In genomic region chr4:87708981-87709645, GRCm38 (mm10) we compare ENCODE assay signal across 19 mouse cellular contexts.
A peak's percentile ranks its signal among the peaks of the same experiment; 100 is the strongest.
DNase-seq lines count a peak whose midpoint lies in the region; ATAC-seq and TF ChIP-seq lines count a peak whose summit lies in the region.
"Had no signal": no experiment of that assay in that cellular context is flagged by ENCODE, and none has a peak within 500 bp of the region (broad histone marks: within the 10 kb centered on the region; RNA-seq: fewer than 3 reads in every experiment).

No protein-coding gene starts in this region.

- no peaks in the 10 kb centered on the region for H3K36me3 ChIP-seq in hindbrain, embryonic 10.5 days
- H3K36me3 ChIP-seq in hindbrain, postnatal 0 days (ENCODE audit: insufficient read depth, low read length): no peaks in the 10 kb centered on the region
- H3K36me3 ChIP-seq in forebrain, embryonic 14.5 days (ENCODE audit: control insufficient read depth, insufficient read depth, low read length): no peaks in the 10 kb centered on the region
- no peaks in the 10 kb centered on the region for H3K36me3 ChIP-seq in forebrain, postnatal 0 days (ENCODE audit: insufficient read depth)
- H3K36me3 ChIP-seq: embryonic facial prominence, embryonic 12.5 days; limb, embryonic 10.5 days had no signal

- H3K9me3 ChIP-seq in hindbrain, embryonic 10.5 days: 0 out of 2 replicates have a peak, but pooled peaks cover 6% of the 10 kb centered on the region
- no peaks in the 10 kb centered on the region for H3K9me3 ChIP-seq in hindbrain, postnatal 0 days (ENCODE audit: low read length)
- H3K9me3 ChIP-seq in forebrain, embryonic 14.5 days (replicated peaks; ENCODE audit: control insufficient read depth, low read length): no peaks in the 10 kb centered on the region
- H3K9me3 ChIP-seq in forebrain, postnatal 0 days (ENCODE audit: low read length): no peaks in the 10 kb centered on the region
- H3K9me3 ChIP-seq: embryonic facial prominence, embryonic 12.5 days; limb, embryonic 10.5 days; megakaryocyte, embryonic 14.5 days had no signal

- no peak overlapping the region for H3K4me3 ChIP-seq in hindbrain, embryonic 10.5 days
- H3K4me3 ChIP-seq in hindbrain, postnatal 0 days (ENCODE audit: low read length): no peak overlapping the region
- no peak overlapping the region for H3K4me3 ChIP-seq in forebrain, embryonic 14.5 days (ENCODE audit: low read depth, low read length)
- no peak overlapping the region for H3K4me3 ChIP-seq in forebrain, postnatal 0 days (ENCODE audit: low read depth, low read length)
- H3K4me3 ChIP-seq: embryonic facial prominence, embryonic 12.5 days; erythroblast, embryonic 14.5 days; heart, adult 2 months; limb, embryonic 10.5 days; megakaryocyte, embryonic 14.5 days had no signal

- H3K27ac ChIP-seq in hindbrain, embryonic 10.5 days: peak overlapping the region; percentile 6; the same call in 1 of the 2 replicates
- H3K27ac ChIP-seq in hindbrain, postnatal 0 days: no peak overlapping the region
- H3K27ac ChIP-seq in forebrain, embryonic 14.5 days (ENCODE audit: low read depth, low read length): no peak overlapping the region
- no peak overlapping the region for H3K27ac ChIP-seq in forebrain, postnatal 0 days (ENCODE audit: low read depth, low read length)
- H3K27ac ChIP-seq: embryonic facial prominence, embryonic 12.5 days; heart, adult 2 months; limb, embryonic 10.5 days had no signal

- DNase-seq in hindbrain, embryonic 10.5 days (ENCODE audit: low spot score): no peak
- no peak for DNase-seq in hindbrain, postnatal 0 days (ENCODE audit: low spot score)
- DNase-seq in left cerebral cortex, postnatal 14 days (ENCODE audit: low spot score in 2 of 2): peak; percentile 13 to 21
- DNase-seq in left cerebral cortex, postnatal 36 days (ENCODE audit: low spot score in 2 of 2): no peak
- DNase-seq in forebrain, embryonic 14.5 days (ENCODE audit: low spot score): peak; percentile 40
- no peak for DNase-seq in forebrain, postnatal 0 days
- DNase-seq in gastrocnemius, postnatal 14 days: no peak
- DNase-seq: cerebellum, adult 9-10 months; heart, adult 2 months; heart, postnatal 4 days; kidney, postnatal 10 days; liver, postnatal 0 days; right cerebral cortex, postnatal 14 days; spleen, adult 18-20 months; thymus, postnatal 25 days had no signal

- no peak for TF ChIP-seq CTCF in hindbrain, postnatal 0 days (IDR thresholded peaks at IDR 0.05; ENCODE audit: low read depth)
- TF ChIP-seq CTCF in forebrain, postnatal 0 days (IDR thresholded peaks at IDR 0.05; ENCODE audit: low read depth): no peak

- peaks cover 13% of the 10 kb centered on the region; the same call in 1 of the 2 replicates for H3K4me1 ChIP-seq in hindbrain, embryonic 10.5 days (replicated peaks)
- 0 out of 2 replicates have a peak, but pooled peaks cover 5% of the 10 kb centered on the region for H3K4me1 ChIP-seq in hindbrain, postnatal 0 days (ENCODE audit: insufficient read depth, low read length)
- H3K4me1 ChIP-seq in forebrain, embryonic 14.5 days (ENCODE audit: control insufficient read depth, insufficient read depth, low read length): no peaks in the 10 kb centered on the region; the same call in 1 of the 2 replicates
- H3K4me1 ChIP-seq in forebrain, postnatal 0 days (ENCODE audit: insufficient read depth): no peaks in the 10 kb centered on the region
- H3K4me1 ChIP-seq: embryonic facial prominence, embryonic 12.5 days; megakaryocyte, embryonic 14.5 days had no signal

- H3K27me3 ChIP-seq in hindbrain, embryonic 10.5 days (ENCODE audit: insufficient read depth, poor library complexity, severe bottlenecking): peaks cover 3% of the 10 kb centered on the region; the same call in 1 of the 2 replicates
- no peaks in the 10 kb centered on the region for H3K27me3 ChIP-seq in hindbrain, postnatal 0 days (ENCODE audit: insufficient read depth, low read length)
- H3K27me3 ChIP-seq in forebrain, embryonic 14.5 days (replicated peaks; ENCODE audit: control insufficient read depth, insufficient read depth, low read length): no peaks in the 10 kb centered on the region
- H3K27me3 ChIP-seq in forebrain, postnatal 0 days (ENCODE audit: insufficient read depth, low read length): no peaks in the 10 kb centered on the region
- H3K27me3 ChIP-seq: embryonic facial prominence, embryonic 12.5 days; megakaryocyte, embryonic 14.5 days had no signal

- intact Hi-C loops in left cerebral cortex, postnatal 14 days (cut with DNase I): no loop called here
- intact Hi-C loops in left cerebral cortex, postnatal 36 days (cut with DNase I): no loop called here
- intact Hi-C loops in gastrocnemius, postnatal 14 days (cut with DNase I; ENCODE audit: low total_unique reads): no loop called here

- H3K4me2 ChIP-seq in hindbrain, postnatal 0 days (ENCODE audit: low read depth, low read length): no peak overlapping the region
- H3K4me2 ChIP-seq in forebrain, embryonic 14.5 days (ENCODE audit: low read length): no peak overlapping the region
- no peak overlapping the region for H3K4me2 ChIP-seq in forebrain, postnatal 0 days (ENCODE audit: low read depth)
- H3K4me2 ChIP-seq: embryonic facial prominence, embryonic 12.5 days had no signal

- no peak overlapping the region for H3K9ac ChIP-seq in hindbrain, postnatal 0 days (replicated peaks; ENCODE audit: low read length)
- H3K9ac ChIP-seq in forebrain, embryonic 14.5 days (ENCODE audit: low read length): no peak overlapping the region
- no peak overlapping the region for H3K9ac ChIP-seq in forebrain, postnatal 0 days
- H3K9ac ChIP-seq: embryonic facial prominence, embryonic 12.5 days; liver, postnatal 0 days had no signal

- 23% methylated on average over 5 of the region's 5 CpGs for WGBS in hindbrain, embryonic 10.5 days
- 13% methylated on average over 5 of the region's 5 CpGs for WGBS in hindbrain, postnatal 0 days
- 5% methylated on average over 5 of the region's 5 CpGs for WGBS in forebrain, embryonic 14.5 days
- 12% methylated on average over 5 of the region's 5 CpGs for WGBS in forebrain, postnatal 0 days

- ATAC-seq in hindbrain, postnatal 0 days: no peak
- ATAC-seq in forebrain, embryonic 14.5 days: no peak
- ATAC-seq in forebrain, postnatal 0 days: peak; percentile 42; the same call in 1 of the 2 replicates
- ATAC-seq: liver, postnatal 0 days had no signal

Comparison
In these comparisons a context has a peak if more than half of its experiments do, and no peak if none do; other contexts are left out.
1. DNase-seq: peak in left cerebral cortex, postnatal 14 days (2 of 2) and forebrain, embryonic 14.5 days (single experiment); none in hindbrain, embryonic 10.5 days (single experiment), hindbrain, postnatal 0 days (single experiment), left cerebral cortex, postnatal 36 days (0 of 2), forebrain, postnatal 0 days (single experiment) and gastrocnemius, postnatal 14 days (single experiment).